Comparison of ENCODE assay signal across 10 mouse cellular contexts in genomic region chr13:98654129-98654939, GRCm38 (mm10). TPM values are rescaled to one million over a fixed set of nuclear protein-coding genes. Genes with fewer than 3 reads are reported as not detected.
DNase-seq lines count a peak whose midpoint lies in the region; ATAC-seq lines count a peak whose summit lies in the region.
"Had no signal": no experiment of that assay in that cellular context is flagged by ENCODE, and none has a peak within 500 bp of the region (broad histone marks: within the 10 kb centered on the region; RNA-seq: fewer than 3 reads in every experiment).

No protein-coding gene starts in this region.

- ATAC-seq in kidney, embryonic 14.5 days (ENCODE audit: low FRiP score, low TSS enrichment) = peak; percentile 15; the same call in 1 of the 2 replicates
- ATAC-seq in lung, embryonic 16.5 days (ENCODE audit: low read depth) = peak; percentile 88
- ATAC-seq in inflammation-experienced regulatory T-cells, adult 6 months = no peak

- H3K9me3 ChIP-seq in kidney, embryonic 14.5 days (ENCODE audit: control insufficient read depth, low read length) = no peaks in the 10 kb centered on the region
- H3K9me3 ChIP-seq in lung, embryonic 16.5 days (ENCODE audit: control insufficient read depth, low read length) = no peaks in the 10 kb centered on the region
- H3K9me3 ChIP-seq: forebrain, embryonic 10.5 days had no signal

- H3K9ac ChIP-seq in kidney, embryonic 14.5 days (ENCODE audit: low read depth, low read length) = no peak overlapping the region
- no peak overlapping the region for H3K9ac ChIP-seq in lung, embryonic 16.5 days (ENCODE audit: low read length)

- H3K4me2 ChIP-seq in kidney, embryonic 14.5 days (replicated peaks; ENCODE audit: low read depth, low read length) = no peak overlapping the region
- no peak overlapping the region for H3K4me2 ChIP-seq in lung, embryonic 16.5 days (ENCODE audit: low read depth, low read length)

- no peak for DNase-seq in kidney, adult 9 months
- peak; percentile 14 for DNase-seq in NIH3T3 (ENCODE audit: low read depth)
- DNase-seq in gastrocnemius, postnatal 25 days = peak; percentile 67
- no peak for DNase-seq in urinary bladder, adult 2 months (ENCODE audit: low spot score)
- DNase-seq in right cerebral cortex, adult 18-20 months = no peak

- H3K4me3 ChIP-seq in kidney, embryonic 14.5 days (ENCODE audit: low read length) = no peak overlapping the region
- H3K4me3 ChIP-seq in lung, embryonic 16.5 days (ENCODE audit: low read length) = no peak overlapping the region
- H3K4me3 ChIP-seq: forebrain, embryonic 10.5 days had no signal

- peak overlapping the region; percentile 43; the same call in 1 of the 2 replicates for H3K27ac ChIP-seq in kidney, embryonic 14.5 days (ENCODE audit: low read depth, low read length)
- peak overlapping the region; percentile 77 for H3K27ac ChIP-seq in lung, embryonic 16.5 days (ENCODE audit: low read length)
- H3K27ac ChIP-seq: forebrain, embryonic 10.5 days had no signal

- 57% methylated on average over 10 of the region's 10 CpGs for WGBS in kidney, embryonic 14.5 days
- WGBS in lung, embryonic 16.5 days = 49% methylated on average over 10 of the region's 10 CpGs

- H3K27me3 ChIP-seq in kidney, embryonic 14.5 days (ENCODE audit: control insufficient read depth, insufficient read depth, low read length) = no peaks in the 10 kb centered on the region
- no peaks in the 10 kb centered on the region for H3K27me3 ChIP-seq in lung, embryonic 16.5 days (ENCODE audit: control insufficient read depth, insufficient read depth, low read depth, low read length)

- peaks cover 36% of the 10 kb centered on the region for H3K4me1 ChIP-seq in kidney, embryonic 14.5 days (ENCODE audit: control insufficient read depth, insufficient read depth, low read length)
- H3K4me1 ChIP-seq in lung, embryonic 16.5 days (replicated peaks; ENCODE audit: control insufficient read depth, insufficient read depth, low read length) = peaks cover 25% of the 10 kb centered on the region; the same call in 1 of the 2 replicates

- no peaks in the 10 kb centered on the region for H3K36me3 ChIP-seq in kidney, embryonic 14.5 days (ENCODE audit: control insufficient read depth, insufficient read depth, low read length)
- H3K36me3 ChIP-seq in lung, embryonic 16.5 days (ENCODE audit: control insufficient read depth, insufficient read depth, low read length) = no peaks in the 10 kb centered on the region
- H3K36me3 ChIP-seq: forebrain, embryonic 10.5 days had no signal

RNA-seq across cellular contexts. Expression of gene Tmem174, which starts 17.1 kb away (rescaled TPM):
- polyA plus RNA-seq in kidney, embryonic 14.5 days (2014; fragmentation: Nextera tagmentation; extraction: Ambion mirVana) = 4.4 and 9.3 TPM in 2 replicates
- total RNA-seq in gastrocnemius, postnatal 25 days (2021) = not detected
- polyA plus RNA-seq in lung, embryonic 16.5 days (2015; fragmentation: Nextera tagmentation; extraction: Ambion mirVana) = not detected in 2 replicates
- 0.03 TPM in 1 of 2 replicates, not detected in the other for polyA plus RNA-seq in urinary bladder, adult 2 months (2012; rRNA removed)
- not detected for polyA plus RNA-seq in inflammation-experienced regulatory T-cells, adult 6 months (2017; shearing (Covaris generic))
- total RNA-seq: layer of hippocampus, postnatal 14 days had no signal
- polyA plus RNA-seq: forebrain, embryonic 10.5 days had no signal

RNA-seq across cellular contexts. Expression of gene Tmem171, which starts 40.3 kb away (rescaled TPM):
- 3.6 and 4.3 TPM in 2 replicates for polyA plus RNA-seq in kidney, embryonic 14.5 days (2014; fragmentation: Nextera tagmentation; extraction: Ambion mirVana)
- total RNA-seq in gastrocnemius, postnatal 25 days (2021) = 1 to 10 TPM in 1 of 2 experiments, not detected in 1; 3.4 TPM
- polyA plus RNA-seq in lung, embryonic 16.5 days (2015; fragmentation: Nextera tagmentation; extraction: Ambion mirVana) = 24.0 and 27.5 TPM in 2 replicates
- 0.10 and 0.14 TPM in 2 replicates for polyA plus RNA-seq in urinary bladder, adult 2 months (2012; rRNA removed)
- polyA plus RNA-seq in inflammation-experienced regulatory T-cells, adult 6 months (2017; shearing (Covaris generic)) = 1 to 10 TPM in 1 of 3 experiments, under 1 TPM in 1, not detected in 1; 0.48 to 2.1 TPM
- polyA plus RNA-seq: forebrain, embryonic 10.5 days had no signal

Comparison
In these comparisons a context has a peak if more than half of its experiments do, and no peak if none do; other contexts are left out.
1. DNase-seq: peak in NIH3T3 (single experiment) and gastrocnemius, postnatal 25 days (single experiment); none in kidney, adult 9 months (single experiment), urinary bladder, adult 2 months (single experiment) and right cerebral cortex, adult 18-20 months (single experiment).